Mouse (Mus musculus): ENCODE measurements around the gene Galnt16.

Gene Galnt16

DNA sequence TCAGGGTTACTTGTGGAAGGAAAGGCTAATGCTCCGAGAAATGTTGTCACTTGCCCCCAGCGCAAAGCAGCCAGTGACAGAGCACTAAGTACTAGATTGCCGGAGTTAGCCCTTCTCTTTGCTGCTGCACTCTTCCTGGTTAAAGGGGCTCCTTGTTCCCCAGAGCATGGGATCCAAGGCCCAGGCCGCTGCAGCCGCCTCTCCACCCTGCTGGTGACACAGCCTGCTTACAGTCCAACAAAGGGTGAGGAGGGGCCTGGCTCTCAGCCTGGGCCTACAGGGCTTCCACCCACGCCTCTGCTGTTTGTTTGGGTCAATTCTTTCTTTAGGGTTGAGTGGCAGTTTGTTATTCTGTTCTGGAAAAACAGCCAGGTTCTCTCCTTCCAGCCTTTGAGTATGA is 80.7 kb downstream of the Galnt16 start:
- no peak for DNase-seq (ENCODE audit: low spot score)

DNA sequence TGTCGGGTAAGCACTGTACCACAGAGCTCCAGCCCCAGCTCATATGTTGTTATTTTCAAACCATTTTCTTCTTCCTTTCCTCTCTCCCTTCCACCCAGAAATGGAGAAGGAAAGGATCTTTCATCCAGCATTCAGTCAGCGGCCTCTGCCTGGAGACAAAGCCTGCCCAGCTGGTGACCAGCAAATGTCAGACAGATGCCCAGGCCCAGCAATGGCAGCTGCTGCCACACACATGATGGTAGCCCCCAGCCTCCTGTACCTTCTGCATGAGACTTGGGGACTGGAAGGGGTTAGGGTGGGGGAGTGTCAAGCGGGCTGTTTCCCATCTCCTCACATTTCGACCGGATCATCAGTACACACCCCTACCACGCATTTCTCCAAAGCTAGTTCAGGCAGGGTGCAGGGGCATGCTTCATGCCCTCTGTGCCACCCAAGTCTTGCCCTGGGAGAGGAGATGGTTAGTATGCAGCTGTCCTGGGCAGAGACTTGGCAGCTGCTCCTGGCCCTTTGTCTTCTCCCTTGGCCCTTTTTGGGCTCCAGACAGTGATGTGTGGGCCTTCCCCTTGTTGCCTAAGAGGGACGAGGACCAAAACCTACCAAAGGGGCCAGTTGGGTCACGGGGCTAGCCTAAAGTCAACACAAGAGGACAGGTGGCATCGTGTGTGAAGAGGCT is 83.7 kb downstream of the Galnt16 start:
- DNase-seq (ENCODE audit: low spot score): no peak

DNA sequence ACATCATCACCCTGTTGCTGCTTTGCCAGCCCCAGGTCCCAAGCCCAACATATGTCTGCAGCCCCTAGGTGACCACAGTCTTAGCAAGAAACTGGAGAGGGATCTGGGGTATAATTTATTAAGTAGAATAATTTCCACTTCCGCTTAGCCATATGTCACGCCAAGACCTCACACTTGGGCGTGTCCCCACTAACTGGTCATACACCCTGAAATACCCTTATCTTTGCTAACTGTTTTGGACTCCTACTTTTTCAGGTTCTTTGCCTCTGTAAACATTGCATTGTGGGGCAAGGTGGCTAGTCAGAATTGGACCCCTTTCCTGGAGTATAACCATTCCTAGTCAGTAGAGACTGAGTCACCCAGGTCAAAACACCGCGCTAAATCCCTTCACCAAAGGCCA is 84.4 kb downstream of the Galnt16 start:
- no peak for DNase-seq (ENCODE audit: low spot score)

DNA sequence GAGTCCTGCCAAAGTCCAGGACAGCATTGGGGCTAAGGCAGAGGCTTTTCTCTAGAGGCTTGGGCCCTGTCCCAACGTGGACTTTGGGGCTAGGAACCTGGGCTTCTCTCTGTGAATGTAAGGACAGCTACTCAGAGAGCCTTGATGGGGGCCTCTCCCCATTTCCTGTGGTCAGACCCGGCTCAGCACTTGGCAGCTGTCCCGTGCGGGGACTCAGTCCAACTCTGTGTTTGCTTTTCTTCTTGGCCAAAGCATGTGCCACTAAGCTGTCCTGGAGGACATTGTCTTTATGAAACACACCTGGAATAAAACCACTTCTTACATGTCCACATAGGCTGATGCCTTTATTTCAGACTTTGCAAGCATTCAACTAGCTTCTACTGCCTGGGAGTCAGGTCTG is 85.5 kb downstream of the Galnt16 start:
- no peak for DNase-seq (ENCODE audit: low spot score)

DNA sequence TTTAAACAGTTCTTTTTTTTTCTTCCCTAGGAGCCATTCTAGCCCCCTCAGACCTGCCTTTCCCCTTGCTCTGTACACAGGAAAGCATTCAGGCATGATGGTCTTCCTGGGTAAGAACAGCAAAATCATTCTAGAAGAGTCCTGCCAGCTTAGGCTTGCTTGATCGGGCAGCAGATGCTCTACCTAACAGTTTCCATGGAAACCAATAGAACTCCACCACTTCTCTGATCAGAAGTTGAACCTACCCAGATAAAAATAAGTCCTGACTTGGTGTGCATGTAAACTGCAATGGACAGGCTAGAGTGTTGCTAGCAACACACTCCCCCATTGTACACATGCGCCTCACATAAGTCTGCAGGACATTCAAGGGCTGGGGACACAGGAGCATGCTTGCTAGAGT is 86.1 kb downstream of the Galnt16 start:
- no peak for DNase-seq (ENCODE audit: low spot score)

DNA sequence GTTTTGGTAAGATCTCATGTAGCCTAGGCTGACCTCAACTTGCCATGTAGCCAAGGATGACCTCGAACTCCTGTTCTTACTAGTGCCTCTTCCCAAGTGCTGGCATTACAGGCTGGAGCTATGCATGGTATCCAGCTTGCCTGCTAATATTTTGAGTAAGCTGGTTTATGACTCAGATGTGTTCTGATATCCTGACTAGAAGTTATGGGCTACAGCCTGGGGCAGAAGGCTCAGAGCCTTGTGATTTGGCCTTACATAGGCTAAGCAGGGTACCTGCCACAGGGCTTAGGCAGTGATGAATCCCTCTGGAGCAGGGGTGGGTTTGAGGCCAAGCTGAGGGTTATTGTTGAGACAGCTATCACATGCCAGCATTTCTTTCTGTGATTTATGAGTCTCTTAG is 90.5 kb downstream of the Galnt16 start:
- DNase-seq (ENCODE audit: low spot score): no peak

DNA sequence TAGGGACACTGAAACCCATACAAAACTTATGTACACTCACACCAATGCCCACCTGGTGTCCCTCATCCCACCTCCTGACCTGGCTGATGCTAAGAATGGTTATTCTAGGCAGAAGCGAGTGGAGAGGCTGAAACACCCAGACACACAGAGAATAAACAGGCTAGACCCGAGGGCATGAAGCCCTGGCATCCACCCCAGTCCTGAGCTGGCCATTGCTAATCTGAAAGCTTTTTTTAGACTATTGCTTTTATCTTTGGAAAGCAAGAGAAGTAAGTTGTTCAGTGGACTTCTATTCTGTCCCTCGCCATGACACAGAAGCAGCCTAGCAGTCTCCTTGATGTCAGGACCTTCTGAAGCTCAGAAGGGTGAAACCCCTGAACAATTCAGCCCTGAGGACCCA is 91.9 kb downstream of the Galnt16 start:
- DNase-seq (ENCODE audit: low spot score): no peak

DNA sequence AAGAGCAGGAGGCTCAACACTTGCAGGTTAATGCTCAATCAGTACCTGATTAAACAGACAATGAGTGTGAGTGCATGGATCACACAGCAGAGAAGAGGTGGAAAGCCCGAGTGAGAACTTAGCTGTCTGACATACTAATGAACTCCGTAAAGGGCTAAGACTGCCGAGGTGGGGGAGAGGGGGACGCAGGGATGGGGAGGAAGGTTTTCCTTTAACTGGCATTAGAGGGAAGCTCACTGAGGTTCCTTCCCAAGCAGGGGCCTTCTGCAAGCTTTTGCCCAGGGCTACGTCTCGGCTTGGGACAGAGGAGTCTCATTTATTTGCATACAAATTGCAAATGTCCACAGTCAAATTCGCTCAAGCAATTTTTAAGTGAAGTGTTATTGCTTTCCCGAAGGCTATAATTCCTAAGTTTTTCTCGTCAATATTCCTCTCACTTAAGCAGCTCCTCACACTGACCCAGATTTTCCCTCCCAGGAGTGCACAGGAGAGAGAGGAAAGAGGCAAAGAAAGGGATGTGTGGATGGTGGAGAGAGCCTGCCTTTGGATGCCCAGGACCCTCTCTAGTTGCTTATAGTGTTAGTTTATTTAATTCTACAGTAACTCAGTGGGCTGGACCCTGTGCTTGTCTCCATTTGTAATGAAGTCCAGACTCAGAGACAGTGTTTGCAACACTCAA is 94.2 kb downstream of the Galnt16 start:
- DNase-seq (ENCODE audit: low spot score): no peak

DNA sequence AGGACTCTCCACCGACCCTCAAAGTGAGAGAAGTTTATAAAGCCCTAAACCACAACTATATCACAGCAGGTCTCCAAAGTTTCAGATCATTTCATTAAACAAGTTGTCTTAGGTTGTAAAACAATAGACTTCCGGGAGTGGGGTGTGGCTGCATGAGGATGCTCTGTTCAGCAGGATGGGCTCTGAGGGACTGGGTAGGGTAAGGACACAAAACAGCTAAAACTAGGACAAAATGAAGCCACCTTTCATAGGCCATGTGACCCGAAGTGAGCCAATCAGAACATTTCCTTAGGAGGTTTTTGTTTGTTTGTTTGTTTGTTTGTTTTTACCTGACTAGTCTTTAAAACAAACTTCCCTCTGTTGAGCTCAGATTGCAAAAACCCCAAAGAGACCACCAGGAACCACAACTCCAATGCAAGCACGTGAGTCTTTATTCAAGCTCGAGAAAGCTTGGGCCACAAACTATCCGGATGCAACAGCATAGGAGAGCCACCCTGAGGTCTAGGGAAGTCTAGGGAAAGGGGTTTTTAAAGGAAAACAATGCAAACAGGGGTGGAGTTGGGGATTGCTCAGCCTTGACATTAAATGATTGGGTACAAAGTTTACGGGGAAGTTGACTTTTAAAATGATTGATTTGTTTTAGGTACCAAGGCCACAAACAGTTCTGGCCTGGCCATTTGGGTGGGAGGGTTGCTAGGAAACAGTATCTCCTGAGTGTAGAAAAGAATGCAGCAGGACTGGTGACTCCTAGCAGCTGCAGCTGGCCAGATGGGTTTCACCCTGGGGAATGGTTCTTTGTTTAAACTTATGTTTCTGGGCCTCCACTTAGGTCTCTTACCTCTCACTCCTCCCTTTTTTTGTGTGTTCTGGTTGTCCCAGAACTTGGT is 97.5 kb downstream of the Galnt16 start:
- no peak for DNase-seq (ENCODE audit: low spot score)

DNA sequence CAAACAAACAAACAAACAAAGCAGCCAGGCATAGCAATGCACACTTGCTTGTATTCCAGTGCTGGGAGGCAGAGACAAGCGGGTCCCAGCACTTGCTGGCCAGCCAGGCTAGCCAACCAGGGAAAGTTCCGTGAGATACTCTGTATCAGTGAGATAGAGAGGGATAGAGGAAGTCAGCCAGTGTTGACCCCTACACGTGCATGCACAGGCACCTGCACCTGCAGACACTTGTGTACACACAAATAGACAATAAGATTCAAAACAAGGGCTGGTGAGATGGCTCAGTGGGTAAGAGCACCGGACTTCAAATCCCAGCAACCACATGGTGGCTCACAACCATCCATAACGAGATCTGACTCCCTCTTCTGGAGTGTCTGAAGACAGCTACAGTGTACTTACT is 102.4 kb downstream of the Galnt16 start:
- DNase-seq (ENCODE audit: low spot score): no peak

DNA sequence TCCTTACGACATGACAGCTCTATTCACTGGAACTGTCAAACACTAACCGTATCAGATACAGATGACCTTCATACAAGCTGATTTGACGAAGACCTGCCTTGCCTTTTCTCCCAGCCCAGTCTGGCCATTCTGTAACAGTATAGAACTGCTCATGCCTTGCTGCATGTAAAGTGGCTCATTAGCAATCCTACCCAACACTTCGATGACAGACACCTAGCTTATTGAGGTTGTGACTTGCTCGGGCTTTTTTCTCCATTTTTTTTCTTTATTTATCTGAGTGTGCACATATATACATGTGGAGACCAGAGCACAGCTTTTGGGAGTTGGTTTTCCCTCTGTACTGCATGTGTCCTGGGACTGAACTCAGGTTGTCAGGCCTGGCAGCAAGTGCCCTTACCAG is 113.7 kb downstream of the Galnt16 start:
- DNase-seq (ENCODE audit: low spot score): no peak

DNA sequence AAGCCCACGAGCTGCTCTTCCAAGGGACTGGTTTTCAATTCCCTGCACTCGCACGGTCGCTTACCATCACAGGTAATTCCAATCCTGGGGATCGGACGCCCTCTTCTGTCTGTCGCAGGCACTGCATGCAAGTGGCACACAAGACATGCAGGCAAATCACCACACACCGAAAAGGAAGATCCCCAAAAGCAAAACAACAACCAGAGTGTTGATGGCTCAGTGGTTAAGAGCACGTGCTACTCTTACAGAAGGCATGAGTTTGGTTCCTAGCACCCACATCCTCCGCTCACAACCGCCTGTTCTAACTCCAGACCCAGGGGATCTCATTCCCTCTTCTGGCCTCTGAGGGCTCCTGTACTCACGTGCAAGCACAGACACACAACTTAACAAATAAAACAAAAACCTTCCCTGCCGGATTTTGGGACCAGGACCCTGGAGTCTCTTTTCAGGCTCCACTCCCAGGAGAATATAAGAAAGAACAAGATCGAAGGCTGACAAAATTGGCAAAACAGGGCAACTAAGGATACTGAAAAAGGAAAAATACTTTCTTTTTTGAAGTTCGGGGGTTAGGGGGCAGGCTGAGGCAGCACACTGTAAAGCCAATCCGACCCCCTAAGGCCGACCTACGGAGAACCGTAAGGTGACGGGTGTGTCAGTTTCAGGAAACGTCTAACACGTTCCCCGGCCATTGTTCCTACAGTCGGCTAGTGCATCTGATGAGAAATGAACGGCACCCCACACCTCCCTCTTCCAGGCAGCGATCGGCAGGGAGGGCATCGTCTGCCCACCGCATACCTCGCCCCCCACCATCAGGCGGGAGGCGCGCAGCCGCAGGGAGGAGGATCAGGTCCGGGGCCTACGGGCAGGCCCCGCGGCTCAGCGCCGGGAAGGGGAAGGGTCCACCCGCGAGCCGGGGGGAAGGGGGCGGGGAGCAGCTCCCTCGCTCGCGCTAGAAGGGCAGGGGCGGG is 124.9 kb downstream of the Galnt16 start:
- DNase-seq (ENCODE audit: low spot score): no peak

DNA sequence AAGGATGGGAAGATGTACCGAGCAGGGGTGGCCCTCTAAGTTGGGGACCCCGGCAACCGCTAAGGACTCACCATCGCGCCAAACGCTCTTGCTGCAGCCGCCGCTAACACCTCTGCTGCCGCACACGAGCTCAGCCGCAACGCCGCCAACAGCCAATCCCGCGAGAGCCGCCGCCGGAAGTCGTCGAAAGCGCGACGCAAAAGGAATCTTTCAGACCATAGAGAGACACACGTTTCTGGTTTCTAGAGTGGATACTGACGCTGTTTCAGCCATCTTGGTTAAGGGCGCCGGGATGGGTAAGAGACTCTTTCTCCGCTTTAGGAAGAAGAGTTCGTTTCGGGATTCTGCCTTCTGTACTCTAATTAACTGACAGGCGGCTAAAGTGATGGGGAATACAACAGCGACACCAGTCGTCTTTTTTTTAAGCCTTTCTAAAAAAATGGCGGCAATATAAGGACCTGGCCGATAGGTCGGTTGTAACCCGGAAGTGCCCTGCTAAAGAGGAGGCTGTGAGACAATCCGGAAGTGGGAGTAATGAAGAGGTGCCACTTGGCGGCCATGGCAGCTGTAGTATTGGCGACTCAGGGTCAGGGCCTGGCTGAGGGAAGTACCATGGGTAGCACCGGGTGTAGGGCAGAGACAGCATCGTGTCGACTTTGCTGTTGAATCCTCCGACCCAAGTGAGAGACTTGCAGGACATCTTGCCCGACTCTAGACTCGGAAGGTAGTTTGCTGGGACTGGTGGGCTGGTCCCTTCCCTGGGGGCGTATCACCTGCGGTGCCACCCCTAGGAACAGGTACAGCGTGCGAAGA is 125.8 kb downstream of the Galnt16 start, which contains the start of the genes Slc39a9 and Erh:
Gene Slc39a9, plus strand, starts transcription at position 191 of the 813 bp plus-strand sequence.
Gene Erh, minus strand, starts transcription at position 649 of the 813 bp plus-strand sequence.
- DNase-seq (ENCODE audit: low spot score): peak; percentile 93

DNA sequence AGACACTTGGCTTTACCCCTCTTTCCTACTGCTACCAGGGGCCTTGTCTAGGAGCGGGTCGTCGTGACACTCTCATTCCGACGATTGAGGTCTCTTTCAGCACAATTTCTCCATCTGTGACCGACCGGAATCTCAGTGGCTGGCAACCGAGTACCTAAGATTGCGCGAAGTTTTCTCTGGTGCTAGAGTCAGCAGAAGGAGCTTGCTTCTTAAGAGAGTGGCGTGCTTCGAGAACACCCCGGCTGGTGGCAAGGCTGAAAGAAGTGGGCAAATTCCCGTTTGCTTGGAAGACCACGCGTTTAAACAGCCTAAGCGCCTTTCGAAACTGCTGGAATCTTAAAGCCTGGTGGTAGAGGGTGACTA is 126.4 kb downstream of the Galnt16 start:
- DNase-seq (ENCODE audit: low spot score): no peak

DNA sequence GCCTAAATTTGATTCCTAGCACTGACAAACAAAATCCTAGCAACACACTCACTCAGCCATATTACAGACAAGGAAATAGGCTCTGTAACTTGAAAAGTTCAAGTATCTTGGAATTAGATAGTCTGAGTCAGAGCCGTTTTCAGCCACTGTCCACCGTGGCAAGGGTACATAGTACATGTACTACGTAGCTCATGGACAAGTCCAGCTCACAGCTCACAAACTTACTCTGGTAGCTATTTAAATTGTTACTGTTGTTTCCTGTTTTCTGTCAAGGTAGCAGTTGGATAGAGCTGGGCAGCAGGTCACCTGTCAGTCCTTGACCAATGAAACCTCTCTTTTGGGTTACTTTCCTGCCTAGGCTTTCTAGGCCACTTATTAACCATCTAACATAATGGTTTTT is 128.3 kb downstream of the Galnt16 start:
- DNase-seq (ENCODE audit: low spot score): no peak

DNA sequence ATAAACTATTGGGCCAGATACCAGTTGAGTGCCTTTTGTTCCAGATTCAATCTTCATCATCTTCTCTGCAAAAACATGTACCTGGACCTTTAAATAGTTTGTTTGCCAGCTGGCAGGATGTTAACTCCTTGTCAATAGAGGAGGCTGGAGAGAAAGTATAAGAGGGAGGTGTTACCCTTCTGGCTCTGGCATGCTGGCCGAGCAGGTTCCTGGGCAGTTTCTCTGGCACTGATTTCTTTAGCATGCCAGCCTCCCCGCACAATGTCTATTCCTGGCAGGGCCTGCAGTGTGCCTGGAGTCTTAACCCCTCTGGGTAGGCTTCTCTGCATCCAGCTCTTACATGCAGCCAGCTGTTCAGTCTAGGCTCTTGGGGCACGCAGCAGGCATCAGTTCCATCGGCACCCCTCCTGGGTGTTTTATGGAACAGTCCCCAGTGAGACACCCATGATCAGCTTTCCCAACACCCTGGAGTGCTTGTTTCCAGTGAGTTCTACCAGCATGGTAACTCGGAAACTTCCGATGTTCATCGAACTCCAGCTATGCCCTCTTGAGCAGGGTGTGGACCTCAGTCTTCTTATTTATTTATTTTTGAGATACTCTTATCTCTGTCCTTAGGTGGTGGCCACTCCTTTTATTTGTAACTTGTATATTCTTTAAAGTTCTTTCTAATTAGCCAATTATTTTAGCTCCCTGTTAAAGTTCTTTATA is 136.0 kb downstream of the Galnt16 start:
- DNase-seq (ENCODE audit: low spot score): no peak

DNA sequence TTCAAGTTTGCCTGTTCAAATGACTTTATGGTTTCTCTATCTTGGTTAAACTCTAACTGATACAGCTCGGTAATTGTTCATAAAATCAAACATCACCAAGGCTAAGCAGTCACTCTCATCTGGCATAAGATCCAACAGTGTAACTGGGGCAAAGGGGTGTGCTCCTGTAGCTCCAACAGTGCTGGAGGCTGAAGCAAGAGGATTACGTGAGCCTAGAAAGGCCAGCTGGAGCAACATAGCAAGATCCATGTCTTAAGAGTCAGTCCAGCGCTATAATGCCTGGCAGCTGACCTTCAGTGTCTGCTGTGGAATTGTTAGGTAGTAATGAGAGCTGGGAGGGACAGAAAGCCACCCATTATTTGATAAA is 136.6 kb downstream of the Galnt16 start:
- no peak for DNase-seq (ENCODE audit: low spot score)

DNA sequence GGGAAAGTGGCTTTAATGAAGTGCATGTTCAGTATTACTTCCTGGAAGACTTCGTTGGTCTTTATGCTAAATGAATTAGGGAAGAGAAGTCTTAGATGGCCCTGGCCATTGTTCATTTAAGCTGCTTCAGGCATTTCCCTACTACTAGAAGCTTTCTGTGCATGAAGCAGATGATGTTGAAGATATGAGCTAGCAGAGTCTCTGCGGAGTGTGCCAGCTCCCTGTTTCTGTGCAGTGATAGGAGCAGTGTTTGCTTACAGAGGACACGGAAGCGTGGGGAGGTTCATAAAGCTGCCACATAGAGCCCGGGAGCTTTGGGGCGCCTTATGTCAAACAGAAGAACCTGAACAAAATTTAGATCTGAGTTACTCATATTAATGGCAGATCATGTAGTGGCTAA is 140.6 kb downstream of the Galnt16 start:
- DNase-seq (ENCODE audit: low spot score): no peak

DNA sequence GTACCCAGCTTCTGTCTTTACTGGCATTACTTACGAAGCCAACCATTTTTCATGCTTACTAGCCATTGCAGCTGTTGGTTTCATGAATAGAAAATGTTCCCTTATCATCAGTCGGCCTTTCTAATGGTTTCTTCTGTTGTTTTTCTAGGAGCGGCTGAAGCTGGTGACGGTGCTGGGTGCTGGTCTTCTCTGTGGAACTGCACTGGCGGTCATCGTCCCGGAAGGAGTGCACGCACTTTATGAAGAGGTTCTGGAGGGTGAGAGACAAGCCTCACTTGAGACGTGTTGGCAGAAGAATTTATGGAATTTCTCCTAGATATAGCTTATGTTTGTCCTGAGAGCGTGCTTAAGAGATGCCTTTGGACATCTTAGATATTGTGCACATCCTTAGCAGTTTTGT is 144.2 kb downstream of the Galnt16 start:
- no peak for DNase-seq (ENCODE audit: low spot score)

DNA sequence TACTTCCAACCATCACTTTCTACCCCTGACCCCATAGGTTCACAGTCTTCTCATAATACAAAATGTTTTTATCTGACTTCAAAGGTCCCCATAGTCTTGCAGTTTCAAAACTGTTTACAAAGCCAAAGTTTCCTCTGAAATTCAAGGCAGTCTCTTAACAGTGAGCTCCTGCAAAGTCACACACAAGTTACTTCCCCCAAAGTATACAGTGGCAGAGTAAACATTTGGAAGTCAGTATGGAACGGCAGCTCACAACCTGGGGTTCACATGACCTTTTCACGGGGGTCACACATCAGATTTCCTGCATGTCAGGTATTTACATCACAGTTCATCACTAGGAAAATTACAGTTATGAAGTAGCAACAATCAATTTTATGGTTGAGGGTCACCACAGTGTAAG is 145.9 kb downstream of the Galnt16 start:
- DNase-seq (ENCODE audit: low spot score): no peak
